Mouse (Mus musculus): Measurements from ENCODE around the gene Hunk. TPM values are rescaled to one million over a fixed set of nuclear protein-coding genes. Genes with fewer than 3 reads are reported as not detected.

The Hunk gene
- total RNA-seq (2023) = not detected

GRCm38 (mm10) chr16:90385688-90386513, at the start of gene Hunk:
Gene Hunk, plus strand, starts transcription at chr16:90386013.

Other genes starting within 250 kb of the Hunk start
- gene Tiam1, start 242.2 kb upstream of the Hunk start, total RNA-seq (2023) = 12.3 TPM
- gene Sod1, start 165.3 kb upstream of the Hunk start, total RNA-seq (2023) = 258 TPM
- gene Scaf4, start 101.5 kb upstream of the Hunk start, total RNA-seq (2023) = 116 TPM